Mouse (Mus musculus) G1E (cell line): ENCODE data around the gene Stard10. TPM values are rescaled to one million over a fixed set of nuclear protein-coding genes. Genes with fewer than 3 reads are reported as not detected.
A peak's percentile ranks its signal among the peaks of the same experiment; 100 is the strongest.

Source experiments
- ATAC-seq: 2 replicates; pipeline ENCODE4 v1.8.0; 2016; ENCODE audit warnings: mild to moderate bottlenecking; ENCODE audit not compliant: insufficient number of reproducible peaks, poor library complexity, low FRiP score, severe bottlenecking; ENCODE audit errors: extremely low read depth
- DNase-seq: peaks from one replicate; pipeline ENCODE4 v3.0.0; 2012; ENCODE audit warnings: low spot score
- H3K27me3 ChIP-seq: 2 replicates; pipeline ENCODE4 v1.6.1; 2012; ENCODE audit warnings: mild to moderate bottlenecking, low read length, inconsistent platforms; ENCODE audit not compliant: insufficient read depth
- H3K36me3 ChIP-seq: replicated peaks from 2 replicates; pipeline ENCODE3; 2012; ENCODE audit warnings: mild to moderate bottlenecking, inconsistent platforms
- H3K4me1 ChIP-seq: 2 replicates; pipeline ENCODE4 v1.6.1; 2012; ENCODE audit warnings: low read depth, low read length, inconsistent platforms, mixed read lengths; ENCODE audit not compliant: insufficient read depth
- H3K4me3 ChIP-seq: 2 replicates; pipeline ENCODE4 v1.5.1; 2012; ENCODE audit warnings: low read depth, mild to moderate bottlenecking, inconsistent platforms, low read length, moderate library complexity, mixed read lengths
- H3K9me3 ChIP-seq: replicated peaks from 2 replicates; pipeline ENCODE4 v1.6.1; 2012; ENCODE audit warnings: inconsistent platforms
- CTCF ChIP-seq: IDR thresholded peaks from 2 replicates; pipeline ENCODE4 v1.5.1; 2012; ENCODE audit warnings: low read depth, low read length, inconsistent platforms, mixed read lengths
- GATA1 ChIP-seq: IDR thresholded peaks from 2 replicates; pipeline ENCODE4 v1.6.1; 2012; ENCODE audit warnings: borderline replicate concordance, low read length, inconsistent platforms, mixed read lengths
- GATA2 ChIP-seq: IDR thresholded peaks from 2 replicates; pipeline ENCODE4 v1.6.1; 2012; ENCODE audit warnings: low read depth, low read length, inconsistent platforms, borderline replicate concordance
- POLR2AphosphoS5 ChIP-seq: IDR thresholded peaks from 2 replicates; pipeline ENCODE4 v1.6.1; 2012; ENCODE audit warnings: low read depth, low read length, inconsistent platforms; ENCODE audit not compliant: insufficient replicate concordance
- TAL1 ChIP-seq: conservative IDR thresholded peaks from 2 replicates; pipeline ENCODE4 v1.6.1; 2012; ENCODE audit warnings: low read depth, low read length, inconsistent platforms, mixed read lengths
- polyA plus RNA-seq: library from polyadenylated mRNA; stranded (reverse); fragments of >175 nt; gene quantifications from 2 replicates; pipeline ENCODE4 v1.2.3, GENCODE M21; 2012
- total RNA-seq, 2 experiments: library from RNA; stranded (forward) in 1 of 2; stranded (reverse) in 1 of 2; fragments of 200-1000 nt in 1 of 2; fragments of >200 nt in 1 of 2; fragmentation: Nextera tagmentation in 1 of 2; gene quantifications; 2 replicates each; pipeline ENCODE4 v1.2.3; 2014 to 2017

Gene Stard10
- total and polyA plus RNA-seq, 3 experiments, result 0.05 TPM; not detected in 2

DNA sequence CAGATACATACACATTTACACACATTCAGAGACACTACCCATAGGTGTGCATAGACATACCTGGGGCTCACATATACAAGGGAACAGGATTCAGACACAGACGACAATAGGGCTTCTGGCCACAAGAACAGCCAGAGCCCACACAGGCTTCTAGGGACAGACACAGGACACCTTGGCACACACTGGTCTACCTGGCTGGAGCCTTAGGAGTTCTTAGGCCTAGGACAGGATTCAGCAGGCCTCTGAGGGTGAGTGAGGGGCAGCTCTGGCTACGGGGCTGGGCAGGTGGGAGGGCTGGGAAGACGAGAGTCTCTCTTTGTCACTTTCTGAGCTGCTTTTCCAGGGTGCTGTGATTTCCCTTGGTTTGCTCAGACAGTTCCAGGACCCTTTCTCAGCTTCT lies 61.4 kb downstream of the Stard10 start:
- ATAC-seq, result no peak
- Histone ChIP-seq H3K36me3 (peaks cover 64% of the 10 kb centered on the region), H3K4me1 (peaks cover 52% of the 10 kb centered on the region)

DNA sequence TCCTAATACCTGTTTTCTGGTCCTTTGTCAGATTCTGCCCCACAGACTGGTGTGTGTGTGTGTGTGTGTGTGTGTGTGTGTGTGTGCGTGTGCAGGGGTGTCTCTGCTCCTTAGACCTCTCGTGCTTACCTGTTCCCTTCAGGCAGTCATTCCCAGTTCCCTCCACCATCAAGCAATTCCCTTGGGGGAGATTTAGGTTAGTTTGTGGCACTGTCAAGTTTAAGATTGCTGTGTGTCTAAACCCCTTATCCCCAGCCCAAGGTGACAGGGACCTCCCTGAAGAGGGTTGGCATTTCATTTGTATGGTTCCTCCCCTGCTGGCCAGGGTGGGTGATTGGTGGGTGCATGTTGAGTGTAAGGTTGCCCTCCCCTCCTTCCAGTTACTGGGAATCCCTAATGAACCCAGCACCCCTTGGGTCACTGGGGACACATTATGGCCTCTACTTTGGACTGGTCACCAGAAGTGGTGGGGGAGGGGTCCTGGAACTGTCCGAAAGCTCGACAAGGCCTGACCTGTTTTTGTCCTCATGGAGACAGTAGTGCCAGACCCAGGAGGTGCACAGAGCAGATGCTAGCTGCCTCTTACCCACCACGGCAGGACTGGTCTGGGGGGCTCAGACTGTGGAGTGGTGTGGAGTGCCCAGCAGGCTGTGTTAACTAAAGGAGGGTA lies 62.0 kb downstream of the Stard10 start:
- TF ChIP-seq CTCF (no peak), POLR2AphosphoS5 (no peak), GATA2 (no peak), TAL1 (no peak), GATA1 (no peak)
- Histone ChIP-seq H3K27me3 (no peaks in the 10 kb centered on the region), H3K4me1 (peaks cover 58% of the 10 kb centered on the region), H3K9me3 (no peaks in the 10 kb centered on the region), H3K4me3 (peak overlapping the region; percentile 64), H3K36me3 (peaks cover 63% of the 10 kb centered on the region)
- ATAC-seq (no peak), DNase-seq (no peak)

More for the DNA sequence above, 61.4 kb downstream of the Stard10 start:
- TF ChIP-seq POLR2AphosphoS5 (no peak), GATA2 (no peak), CTCF (no peak), TAL1 (no peak), GATA1 (no peak)
- H3K9me3 ChIP-seq, result no peaks in the 10 kb centered on the region
- peak overlapping the region; percentile 64 for H3K4me3 ChIP-seq
- no peaks in the 10 kb centered on the region for H3K27me3 ChIP-seq
- no peak for DNase-seq

DNA sequence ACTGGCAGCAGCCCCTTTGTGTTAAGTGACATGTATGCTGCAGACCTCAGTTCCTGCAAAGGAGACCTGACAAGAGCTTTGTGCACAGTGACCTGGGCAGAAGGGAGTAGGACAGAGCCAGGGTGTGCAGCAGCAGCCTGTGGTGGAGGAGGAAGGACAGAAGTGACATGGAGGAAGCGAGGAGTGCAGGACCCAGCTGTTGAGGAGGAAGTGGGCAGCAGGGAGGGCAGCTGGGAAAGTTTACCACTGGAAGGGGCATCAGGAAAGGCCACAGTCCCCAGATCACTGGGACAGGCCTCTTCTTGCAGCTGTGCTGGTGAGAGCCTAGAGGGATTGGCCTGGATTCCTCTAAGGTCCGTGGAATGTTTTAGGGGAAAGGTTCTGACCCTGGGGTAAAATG lies 62.8 kb downstream of the Stard10 start:
- Histone ChIP-seq H3K4me3 (peak overlapping the region; percentile 22; the same call in 1 of the 2 replicates), H3K36me3 (peaks cover 69% of the 10 kb centered on the region), H3K4me1 (peaks cover 66% of the 10 kb centered on the region), H3K9me3 (no peaks in the 10 kb centered on the region), H3K27me3 (no peaks in the 10 kb centered on the region)
- TF ChIP-seq CTCF (no peak), TAL1 (no peak), GATA1 (no peak), POLR2AphosphoS5 (no peak), GATA2 (no peak)
- DNase-seq, result no peak
- no peak for ATAC-seq

DNA sequence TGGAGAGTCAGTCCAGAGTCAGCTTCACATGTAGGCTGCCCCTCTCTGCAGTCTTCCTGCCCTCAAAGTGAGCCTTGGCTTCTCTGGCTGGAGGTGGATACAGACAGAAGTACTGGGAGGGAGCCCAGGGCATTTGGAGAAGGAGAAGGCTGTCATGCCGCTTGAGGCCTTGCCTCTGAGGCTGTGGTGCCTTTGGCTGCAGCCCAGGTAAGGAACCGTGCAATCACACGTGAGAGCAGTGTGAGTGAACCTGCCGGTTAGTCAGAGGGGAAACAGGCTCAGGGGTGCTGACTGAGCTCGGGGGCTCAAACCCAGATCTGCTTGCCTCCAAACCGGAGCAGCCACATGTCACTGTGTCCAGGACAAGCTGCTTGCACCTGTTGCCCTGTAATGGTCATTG lies 64.6 kb downstream of the Stard10 start:
- ATAC-seq, result no peak
- Histone ChIP-seq H3K27me3 (no peaks in the 10 kb centered on the region), H3K36me3 (peaks cover 70% of the 10 kb centered on the region), H3K9me3 (no peaks in the 10 kb centered on the region), H3K4me3 (no peak overlapping the region), H3K4me1 (peaks cover 84% of the 10 kb centered on the region)
- no peak for TF ChIP-seq CTCF
- no peak for TF ChIP-seq GATA2
- TF ChIP-seq GATA1, result no peak
- no peak for TF ChIP-seq TAL1
- TF ChIP-seq POLR2AphosphoS5, result no peak
- DNase-seq, result no peak

DNA sequence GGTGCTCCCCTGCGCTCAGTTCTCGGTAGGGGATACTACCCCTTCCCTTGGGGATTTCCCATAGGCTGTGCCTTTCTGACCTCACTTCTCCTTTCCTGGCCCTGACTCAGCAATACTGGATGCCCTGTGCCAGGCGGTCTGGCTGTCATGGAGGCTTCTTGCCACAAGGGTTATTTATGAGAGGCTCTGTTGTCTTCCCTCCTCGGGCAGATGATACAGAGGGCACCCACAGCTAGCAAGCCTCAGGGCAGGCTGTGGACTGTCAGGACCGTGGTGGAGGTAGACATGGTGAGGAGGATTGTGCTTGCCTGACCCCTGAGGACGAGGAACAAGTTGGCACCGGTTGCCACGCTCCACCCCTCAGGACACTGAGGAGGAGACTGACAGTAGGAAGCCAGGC lies 65.5 kb downstream of the Stard10 start:
- H3K4me3 ChIP-seq, result no peak overlapping the region
- H3K4me1 ChIP-seq, result peaks cover 80% of the 10 kb centered on the region
- DNase-seq, result peak; percentile 51
- no peak for ATAC-seq
- H3K36me3 ChIP-seq, result peaks cover 73% of the 10 kb centered on the region
- TF ChIP-seq GATA2 (no peak), POLR2AphosphoS5 (no peak), GATA1 (no peak), CTCF (no peak), TAL1 (no peak)
- no peaks in the 10 kb centered on the region for H3K9me3 ChIP-seq
- no peaks in the 10 kb centered on the region for H3K27me3 ChIP-seq

DNA sequence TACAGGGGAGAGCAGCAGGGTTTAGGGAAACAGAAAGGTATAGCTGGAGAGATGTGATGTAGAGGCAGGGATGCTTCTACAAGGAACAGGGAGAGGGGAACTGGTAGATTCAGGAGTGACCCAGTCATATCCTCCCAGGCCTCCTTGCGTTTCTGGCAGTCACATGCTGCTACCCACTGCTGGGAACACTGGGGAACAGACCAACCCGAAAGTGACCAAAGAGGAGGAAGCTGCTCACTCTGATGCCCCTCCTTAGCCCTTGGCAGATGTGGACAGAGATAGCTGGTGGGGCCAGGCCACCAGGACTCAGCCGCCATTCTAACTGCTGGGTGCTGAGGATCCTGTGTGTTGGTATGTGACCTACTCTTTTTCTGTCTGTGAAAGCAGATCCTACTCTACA lies 66.9 kb downstream of the Stard10 start:
- Histone ChIP-seq H3K9me3 (no peaks in the 10 kb centered on the region), H3K27me3 (no peaks in the 10 kb centered on the region), H3K4me1 (peaks cover 67% of the 10 kb centered on the region), H3K36me3 (peaks cover 87% of the 10 kb centered on the region), H3K4me3 (no peak overlapping the region; the same call in 1 of the 2 replicates)
- DNase-seq (peak; percentile 35), ATAC-seq (peak; percentile 37; the same call in 1 of the 2 replicates)
- TF ChIP-seq CTCF (no peak), TAL1 (no peak; the same call in 1 of the 2 replicates), GATA2 (no peak)
